Mouse (Mus musculus): ENCODE data around the gene Gm12216.

GRCm38 (mm10) chr11:53858058-53858760 is 847 bp downstream of the Gm12216 start:
- TF ChIP-seq CTCF (IDR thresholded peaks at IDR 0.05; ENCODE audit: low read depth) (no peak), EP300 (optimal IDR thresholded peaks at IDR 0.05) (no peak)
